Mouse (Mus musculus) brain, embryonic 14.5 days (tissue): Measurements from ENCODE around the gene Lhx6. TPM values are rescaled to one million over a fixed set of nuclear protein-coding genes. Genes with fewer than 3 reads are reported as not detected.

Experiments used
- DNase-seq: peaks from one replicate; pipeline ENCODE4 v3.0.0-alpha.2; 2011; ENCODE audit warnings: low read depth
- CTCF ChIP-seq: fragments of 200-500 bp; IDR thresholded peaks from 2 replicates; pipeline ENCODE4 v1.5.1; 2012; ENCODE audit warnings: inconsistent platforms, mild to moderate bottlenecking, moderate library complexity, borderline replicate concordance; ENCODE audit not compliant: insufficient read depth, insufficient read length; ENCODE audit errors: extremely low read depth
- POLR2A ChIP-seq: fragments of 200-500 bp; IDR thresholded peaks from 2 replicates; pipeline ENCODE4 v1.6.1; 2012; ENCODE audit warnings: mild to moderate bottlenecking, inconsistent platforms, borderline replicate concordance; ENCODE audit not compliant: poor library complexity, insufficient read depth, insufficient read length, severe bottlenecking; ENCODE audit errors: extremely low read depth
- polyA plus RNA-seq: library from polyadenylated mRNA; depleted of rRNA; stranded (reverse); fragments of >200 nt; gene quantifications from 2 replicates; pipeline ENCODE4 v1.2.3, GENCODE M21; 2012

Gene Lhx6
- polyA plus RNA-seq, 1 experiment: 16.9 TPM

GRCm38 (mm10) chr2:36104436-36104955, 712 bp downstream of the Lhx6 start:
- peak; percentile 64 for DNase-seq
- no peak for TF ChIP-seq POLR2A
- TF ChIP-seq CTCF: no peak

GRCm38 (mm10) chr2:36103555-36104367, 1.4 kb downstream of the Lhx6 start:
- DNase-seq: peak; percentile 82

GRCm38 (mm10) chr2:36103069-36103554, 2.1 kb downstream of the Lhx6 start:
- DNase-seq: no peak
- no peak for TF ChIP-seq POLR2A
- TF ChIP-seq CTCF: no peak

More at GRCm38 (mm10) chr2:36103555-36104367, 1.4 kb downstream of the Lhx6 start:
- TF ChIP-seq CTCF (no peak), POLR2A (no peak)

- TF ChIP-seq CTCF: no peak
- no peak for TF ChIP-seq POLR2A
- peak; percentile 51 for DNase-seq
Observed at GRCm38 (mm10) chr2:36102559-36102946, 2.7 kb downstream of the Lhx6 start.

- no peak for DNase-seq
- no peak for TF ChIP-seq POLR2A
- TF ChIP-seq CTCF: no peak
Observed at GRCm38 (mm10) chr2:36101866-36102558, 3.2 kb downstream of the Lhx6 start.

- no peak for DNase-seq
- no peak for TF ChIP-seq POLR2A
- no peak for TF ChIP-seq CTCF
Observed at GRCm38 (mm10) chr2:36099739-36100138, 5.5 kb downstream of the Lhx6 start.

GRCm38 (mm10) chr2:36098021-36098420, 7.2 kb downstream of the Lhx6 start:
- TF ChIP-seq POLR2A: no peak
- no peak for TF ChIP-seq CTCF
- DNase-seq: no peak

GRCm38 (mm10) chr2:36097129-36097815, 7.9 kb downstream of the Lhx6 start:
- TF ChIP-seq CTCF (no peak), POLR2A (no peak)
- DNase-seq: no peak

- DNase-seq: no peak
- TF ChIP-seq CTCF (no peak), POLR2A (no peak)
Observed at GRCm38 (mm10) chr2:36093914-36094475, 11.2 kb downstream of the Lhx6 start.

GRCm38 (mm10) chr2:36093301-36093700, 11.9 kb downstream of the Lhx6 start:
- no peak for DNase-seq
- TF ChIP-seq POLR2A (no peak), CTCF (no peak)
